20 mouse cellular contexts compared by ENCODE assay signal in genomic region chr14:121958041-121958750, GRCm38 (mm10). TPM values are rescaled to one million over a fixed set of nuclear protein-coding genes. Genes with fewer than 3 reads are reported as not detected.
A peak's percentile ranks its signal among the peaks of the same experiment; 100 is the strongest.
DNase-seq lines count a peak whose midpoint lies in the region; ATAC-seq lines count a peak whose summit lies in the region.
"Had no signal": no experiment of that assay in that cellular context is flagged by ENCODE, and none has a peak within 500 bp of the region (broad histone marks: within the 10 kb centered on the region; RNA-seq: fewer than 3 reads in every experiment).

No protein-coding gene starts in this region.

- no peak overlapping the region for H3K27ac ChIP-seq in neural tube, embryonic 15.5 days (replicated peaks)
- H3K27ac ChIP-seq in macrophage, result 0 out of 2 replicates have a peak overlapping the region, but pooled peaks have one; percentile 52
- H3K27ac ChIP-seq: embryonic facial prominence, embryonic 13.5 days; forebrain, embryonic 12.5 days; hindbrain, embryonic 15.5 days had no signal

- H3K9me3 ChIP-seq in neural tube, embryonic 15.5 days (replicated peaks), result no peaks in the 10 kb centered on the region
- H3K9me3 ChIP-seq: embryonic facial prominence, embryonic 13.5 days; forebrain, embryonic 12.5 days; G1E; heart, embryonic 12.5 days; hindbrain, embryonic 15.5 days had no signal

- no peak for DNase-seq in frontal cortex, postnatal 10 days (ENCODE audit: low spot score in 2 of 2)
- DNase-seq in neural tube, embryonic 10.5 days (ENCODE audit: extremely low spot score, low spot score), result peak; percentile 7
- no peak for DNase-seq in thymus, postnatal 0 days (ENCODE audit: low spot score)
- DNase-seq: adrenal gland, postnatal 10 days; cerebellum, adult 11-12 months; cerebellum, adult 9-10 months; cerebellum, postnatal 36 days; forebrain, postnatal 0 days; gastrocnemius, postnatal 36 days had no signal

- 89% methylated on average over 3 of the region's 3 CpGs for WGBS in neural tube, embryonic 15.5 days
- WGBS in macrophage (ENCODE audit: missing documents), result 65% methylated on average over 3 of the region's 3 CpGs

- ATAC-seq in frontal cortex, adult (ENCODE audit: low TSS enrichment), result 0 out of 2 replicates have a peak, but pooled peaks have one; percentile 38
- no peak for ATAC-seq in neural tube, embryonic 15.5 days (ENCODE audit: low FRiP score)
- no peak for ATAC-seq in activated CD4-positive, CD25-positive, alpha-beta regulatory T cell, adult 4 months
- ATAC-seq: forebrain, postnatal 0 days; inflammation-experienced regulatory T-cells, adult 6 months had no signal

- no peaks in the 10 kb centered on the region for H3K36me3 ChIP-seq in neural tube, embryonic 15.5 days
- H3K36me3 ChIP-seq in macrophage (ENCODE audit: inconsistent target), result no peaks in the 10 kb centered on the region
- H3K36me3 ChIP-seq: embryonic facial prominence, embryonic 13.5 days; forebrain, embryonic 12.5 days; heart, embryonic 12.5 days; hindbrain, embryonic 15.5 days had no signal

- peaks cover 8% of the 10 kb centered on the region; the same call in 1 of the 2 replicates for H3K4me1 ChIP-seq in neural tube, embryonic 15.5 days
- H3K4me1 ChIP-seq: forebrain, embryonic 12.5 days had no signal

- H3K4me3 ChIP-seq in neural tube, embryonic 15.5 days (replicated peaks), result no peak overlapping the region
- H3K4me3 ChIP-seq in macrophage (ENCODE audit: inconsistent target), result no peak overlapping the region
- H3K4me3 ChIP-seq: embryonic facial prominence, embryonic 13.5 days; forebrain, embryonic 12.5 days; heart, embryonic 12.5 days; hindbrain, embryonic 15.5 days had no signal

- H3K27me3 ChIP-seq in neural tube, embryonic 15.5 days (replicated peaks), result no peaks in the 10 kb centered on the region
- H3K27me3 ChIP-seq: embryonic facial prominence, embryonic 13.5 days; forebrain, embryonic 12.5 days; heart, embryonic 12.5 days; hindbrain, embryonic 15.5 days had no signal

- H3K9ac ChIP-seq in neural tube, embryonic 15.5 days (replicated peaks), result no peak overlapping the region
- H3K9ac ChIP-seq: embryonic facial prominence, embryonic 13.5 days; forebrain, embryonic 12.5 days; forebrain, postnatal 0 days; heart, embryonic 12.5 days; hindbrain, embryonic 15.5 days had no signal

- H3K79me2 ChIP-seq in macrophage (ENCODE audit: inconsistent target), result peaks cover 100% of the 10 kb centered on the region

- no peak overlapping the region for H3K4me2 ChIP-seq in neural tube, embryonic 15.5 days
- H3K4me2 ChIP-seq: embryonic facial prominence, embryonic 13.5 days; forebrain, embryonic 12.5 days; heart, embryonic 12.5 days; hindbrain, embryonic 15.5 days had no signal

RNA-seq across cellular contexts. Expression of gene Gpr183, which starts 6.8 kb away (rescaled TPM):
- polyA plus RNA-seq in neural tube, embryonic 15.5 days (2015; fragmentation: Nextera tagmentation; extraction: Ambion mirVana), result 0.74 and 3.7 TPM in 2 replicates
- 1 to 10 TPM in 13 of 26 experiments, under 1 TPM in 10, not detected in 3; 0.39 to 6.8 (median 1.9) TPM for total RNA-seq in macrophage (2018; cell fraction: chromatin; rRNA removed)
- total RNA-seq in macrophage (2018; cell fraction: cytosol; rRNA removed), result 10 to 100 TPM in 1 of 26 experiments, 1 to 10 TPM in 19, under 1 TPM in 6; 0.40 to 10.8 (median 3.0) TPM
- total RNA-seq in macrophage (2018; cell fraction: nucleus; rRNA removed), result 10 to 100 TPM in 1 of 26 experiments, 1 to 10 TPM in 19, under 1 TPM in 6; 0.17 to 27.4 (median 2.0) TPM
- 2.6 to 26.1 TPM (median 8.0 TPM) in 3 replicates for polyA plus RNA-seq in macrophage (2018)
- polyA plus RNA-seq in activated CD4-positive, CD25-positive, alpha-beta regulatory T cell, adult 4 months (2017; shearing (Covaris generic)), result 100 to 1,000 TPM; 104 to 118 TPM
- polyA plus RNA-seq in thymus, postnatal 0 days (2015; fragmentation: Nextera tagmentation; extraction: Ambion mirVana), result 12.5 and 13.4 TPM in 2 replicates

RNA-seq across cellular contexts. Expression of gene Gpr18, which starts 42.6 kb away (rescaled TPM):
- polyA plus RNA-seq in neural tube, embryonic 15.5 days (2015; fragmentation: Nextera tagmentation; extraction: Ambion mirVana), result 1.7 TPM in 1 of 2 replicates, not detected in the other
- total RNA-seq in macrophage (2018; cell fraction: chromatin; rRNA removed), result 1 to 10 TPM in 6 of 26 experiments, under 1 TPM in 8, not detected in 12; 0.33 to 5.1 (median 0.94) TPM
- 10 to 100 TPM in 1 of 26 experiments, 1 to 10 TPM in 14, under 1 TPM in 11; 0.12 to 14.1 (median 2.8) TPM for total RNA-seq in macrophage (2018; cell fraction: cytosol; rRNA removed)
- total RNA-seq in macrophage (2018; cell fraction: nucleus; rRNA removed), result 10 to 100 TPM in 1 of 26 experiments, 1 to 10 TPM in 14, under 1 TPM in 1, not detected in 10; 0.44 to 13.9 (median 3.5) TPM
- 0.20 to 0.28 TPM (median 0.22 TPM) in 3 replicates for polyA plus RNA-seq in macrophage (2018)
- polyA plus RNA-seq in activated CD4-positive, CD25-positive, alpha-beta regulatory T cell, adult 4 months (2017; shearing (Covaris generic)), result 10 to 100 TPM; 83.8 to 86.0 TPM
- 5.5 and 6.3 TPM in 2 replicates for polyA plus RNA-seq in thymus, postnatal 0 days (2015; fragmentation: Nextera tagmentation; extraction: Ambion mirVana)
- total RNA-seq: forebrain, postnatal 0 days; gastrocnemius, adult 8-10 months; gastrocnemius, postnatal 36 days had no signal
- polyA plus RNA-seq: forebrain, postnatal 0 days; G1E had no signal

Comparison
In these comparisons a context has a peak if more than half of its experiments do, and no peak if none do; other contexts are left out.
1. RNA of gene Gpr18, which starts 42.6 kb away (polyA plus RNA-seq): 83.8 to 86.0 TPM in activated CD4-positive, CD25-positive, alpha-beta regulatory T cell, adult 4 months; 5.5 to 6.3 TPM in thymus, postnatal 0 days, 0.20 to 0.28 TPM in macrophage and 1.7 TPM in neural tube, embryonic 15.5 days; every median in the first group is over 10 times any median in the second.